Comparison of ENCODE assay signal across 9 mouse cellular contexts in the genomic region with DNA sequence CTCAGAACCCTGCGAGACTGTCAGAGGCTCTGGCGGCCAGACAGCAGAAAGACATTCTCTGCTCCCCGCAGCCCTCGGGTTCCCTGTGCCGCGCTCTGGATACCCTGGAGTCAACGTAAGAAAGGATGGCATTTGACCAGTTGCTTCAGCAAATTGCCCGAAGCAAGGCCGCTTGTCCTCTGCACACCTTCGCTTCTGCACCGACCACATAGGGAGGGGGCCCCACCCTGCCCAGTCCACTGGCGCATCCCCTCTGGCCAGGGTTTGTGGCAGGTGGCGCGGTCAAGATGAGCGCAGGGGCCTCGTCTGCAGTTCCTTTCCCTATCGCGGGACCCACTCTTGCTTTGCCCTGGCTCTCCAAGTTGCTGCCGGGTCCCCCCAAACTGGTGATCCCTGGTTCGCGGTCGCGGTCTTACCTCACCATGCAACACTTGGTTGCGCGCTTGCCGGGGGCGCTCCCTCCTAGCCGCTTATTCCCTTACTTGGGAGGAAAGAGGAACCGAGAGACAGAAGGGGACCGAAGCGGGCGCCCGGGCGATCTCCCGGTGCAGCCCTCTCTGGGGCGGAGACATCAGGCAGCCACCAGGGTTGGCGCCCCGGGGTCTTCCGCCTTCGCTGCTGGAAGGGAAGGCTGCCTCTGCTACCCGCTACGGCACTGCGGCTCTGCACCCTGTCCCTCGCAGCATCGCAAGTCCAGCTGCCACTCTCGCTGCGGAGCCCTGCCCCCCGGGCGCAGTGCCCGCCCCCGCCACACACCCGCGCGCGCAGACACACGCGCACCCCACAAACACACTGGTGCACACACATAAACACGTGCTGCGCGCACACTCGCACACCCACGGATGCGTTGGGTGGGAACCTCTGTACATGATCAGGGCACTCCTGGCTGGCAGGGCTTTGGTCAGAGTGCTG. TPM values are rescaled to one million over a fixed set of nuclear protein-coding genes. Genes with fewer than 3 reads are reported as not detected.
A peak's percentile ranks its signal among the peaks of the same experiment; 100 is the strongest.
DNase-seq lines count a peak whose midpoint lies in the region; ATAC-seq and TF ChIP-seq lines count a peak whose summit lies in the region.
"Had no signal": no experiment of that assay in that cellular context is flagged by ENCODE, and none has a peak within 500 bp of the region (broad histone marks: within the 10 kb centered on the region; RNA-seq: fewer than 3 reads in every experiment).

A gene (minus strand): TSS at position 689 of the 912 bp plus-strand sequence.

- DNase-seq in B cell, adult 2 months, result peak; percentile 78 to 79
- DNase-seq in brain, embryonic 18.5 days (ENCODE audit: low read depth, low spot score), result peak; percentile 14
- DNase-seq in heart, postnatal 14 days, result peak; percentile 31 to 40
- DNase-seq in layer of hippocampus, adult 2 months (ENCODE audit: low spot score in 2 of 2), result peak; percentile 63 to 68
- DNase-seq in neural tube, embryonic 11.5 days (ENCODE audit: low spot score), result peak; percentile 47
- DNase-seq in thymus, adult 2 months, result peak; percentile 77

- no peak within 1 kb of the TSS for H3K27ac ChIP-seq in forebrain, embryonic 13.5 days
- peak within 1 kb of the TSS; percentile 98 for H3K27ac ChIP-seq in layer of hippocampus, adult 2 months
- H3K27ac ChIP-seq in liver, embryonic 16.5 days (ENCODE audit: low read length), result peak within 1 kb of the TSS; percentile 55; the same call in 1 of the 2 replicates
- no peak within 1 kb of the TSS for H3K27ac ChIP-seq in neural tube, embryonic 11.5 days (ENCODE audit: low read depth, low read length)
- H3K27ac ChIP-seq in thymus, adult 2 months (ENCODE audit: control insufficient read depth, insufficient read depth, low read length), result peak within 1 kb of the TSS; percentile 32; the same call in 1 of the 2 replicates

- H3K27me3 ChIP-seq in forebrain, embryonic 13.5 days, result peaks cover 45% of the 10 kb centered on the region
- peaks cover 13% of the 10 kb centered on the region for H3K27me3 ChIP-seq in liver, embryonic 16.5 days (ENCODE audit: control insufficient read depth, insufficient read depth, low read depth, low read length)
- H3K27me3 ChIP-seq in neural tube, embryonic 11.5 days (ENCODE audit: control insufficient read depth, insufficient read depth, low read length), result peaks cover 24% of the 10 kb centered on the region
- H3K27me3 ChIP-seq in thymus, adult 2 months (ENCODE audit: control insufficient read depth, insufficient read depth, low read length), result no peaks in the 10 kb centered on the region
- H3K27me3 ChIP-seq: Patski had no signal

- under 1% methylated on average over 63 of the region's 63 CpGs for WGBS in forebrain, embryonic 13.5 days
- 2% methylated on average over 62 of the region's 63 CpGs for WGBS in liver, embryonic 16.5 days (ENCODE audit: insufficient replicate concordance)
- WGBS in neural tube, embryonic 11.5 days, result 1% methylated on average over 63 of the region's 63 CpGs
- under 1% methylated on average over 63 of the region's 63 CpGs for WGBS in thymus, adult 2 months

- TF ChIP-seq POLR2A in thymus, adult 2 months (IDR thresholded peaks at IDR 0.05; ENCODE audit: control insufficient read depth, extremely low read depth, insufficient read depth, low read length, poor library complexity), result peak; percentile 58; the same call in 1 of the 2 replicates

- 0 out of 2 replicates have a peak, but pooled peaks have one; percentile 18 for TF ChIP-seq CTCF in layer of hippocampus, adult 2 months (conservative IDR thresholded peaks at IDR 0.05)
- 0 out of 2 replicates have a peak, but pooled peaks have one; percentile 14 for TF ChIP-seq CTCF in thymus, adult 2 months (IDR thresholded peaks at IDR 0.05; ENCODE audit: borderline replicate concordance, control insufficient read depth, extremely low read depth, insufficient read depth, low read length, poor library complexity)

- H3K36me3 ChIP-seq in forebrain, embryonic 13.5 days (ENCODE audit: poor library complexity, severe bottlenecking), result no peaks in the 10 kb centered on the region
- no peaks in the 10 kb centered on the region for H3K36me3 ChIP-seq in liver, embryonic 16.5 days (ENCODE audit: control insufficient read depth, insufficient read depth)
- H3K36me3 ChIP-seq in neural tube, embryonic 11.5 days (ENCODE audit: control insufficient read depth, insufficient read depth, low read length), result no peaks in the 10 kb centered on the region
- no peaks in the 10 kb centered on the region for H3K36me3 ChIP-seq in thymus, adult 2 months (ENCODE audit: control insufficient read depth, insufficient read depth, low read length)

- peak within 1 kb of the TSS; percentile 63 for H3K9ac ChIP-seq in forebrain, embryonic 13.5 days
- H3K9ac ChIP-seq in liver, embryonic 16.5 days (ENCODE audit: low read depth, low read length), result peak within 1 kb of the TSS; percentile 16; the same call in 1 of the 2 replicates
- H3K9ac ChIP-seq in neural tube, embryonic 11.5 days (ENCODE audit: low read length), result peak within 1 kb of the TSS; percentile 23; the same call in 1 of the 2 replicates

- peak within 1 kb of the TSS; percentile 88 for H3K4me2 ChIP-seq in forebrain, embryonic 13.5 days
- peak within 1 kb of the TSS; percentile 49 for H3K4me2 ChIP-seq in liver, embryonic 16.5 days (ENCODE audit: low read depth, low read length)
- peak within 1 kb of the TSS; percentile 75 for H3K4me2 ChIP-seq in neural tube, embryonic 11.5 days (ENCODE audit: low read depth)

- intact Hi-C loops in heart, postnatal 14 days (cut with DNase I), result no loop called here

- peak within 1 kb of the TSS; percentile 48 for H3K4me3 ChIP-seq in forebrain, embryonic 13.5 days
- H3K4me3 ChIP-seq in layer of hippocampus, adult 2 months, result peak within 1 kb of the TSS; percentile 87
- H3K4me3 ChIP-seq in liver, embryonic 16.5 days (ENCODE audit: low read depth, low read length), result peak within 1 kb of the TSS; percentile 47
- peak within 1 kb of the TSS; percentile 39 for H3K4me3 ChIP-seq in neural tube, embryonic 11.5 days (ENCODE audit: low read depth, low read length)
- peak within 1 kb of the TSS; percentile 86 for H3K4me3 ChIP-seq in thymus, adult 2 months (ENCODE audit: control insufficient read depth, insufficient read depth, low read length)

- peak; percentile 78 for ATAC-seq in forebrain, embryonic 13.5 days
- ATAC-seq in liver, embryonic 16.5 days (ENCODE audit: low read depth), result peak; percentile 67
- 0 out of 2 replicates have a peak, but pooled peaks have one; percentile 31 for ATAC-seq in neural tube, embryonic 11.5 days (ENCODE audit: insufficient read depth, low FRiP score, low TSS enrichment)
- ATAC-seq: Patski had no signal

- no peaks in the 10 kb centered on the region for H3K9me3 ChIP-seq in forebrain, embryonic 13.5 days (replicated peaks)
- H3K9me3 ChIP-seq in liver, embryonic 16.5 days (replicated peaks; ENCODE audit: control insufficient read depth, low read length), result no peaks in the 10 kb centered on the region
- H3K9me3 ChIP-seq in neural tube, embryonic 11.5 days (ENCODE audit: control insufficient read depth, low read length), result no peaks in the 10 kb centered on the region

- H3K4me1 ChIP-seq in forebrain, embryonic 13.5 days, result peaks cover 16% of the 10 kb centered on the region
- no peaks in the 10 kb centered on the region for H3K4me1 ChIP-seq in liver, embryonic 16.5 days (ENCODE audit: control insufficient read depth, low read depth, low read length)
- H3K4me1 ChIP-seq in neural tube, embryonic 11.5 days (ENCODE audit: control insufficient read depth, insufficient read depth, low read length), result 0 out of 2 replicates have a peak, but pooled peaks cover 8% of the 10 kb centered on the region
- peaks cover 30% of the 10 kb centered on the region for H3K4me1 ChIP-seq in thymus, adult 2 months (replicated peaks; ENCODE audit: control insufficient read depth, insufficient read depth, low read length)

RNA-seq across cellular contexts. Expression of the gene that starts here (rescaled TPM):
- 1.00 and 1.3 TPM in 2 replicates for polyA plus RNA-seq in forebrain, embryonic 13.5 days (2015; fragmentation: Nextera tagmentation; extraction: Ambion mirVana)
- under 1 TPM; 0.57 to 0.83 TPM for total RNA-seq in heart, postnatal 14 days (2021)
- total RNA-seq in layer of hippocampus, adult 2 months (2021), result 100 to 1,000 TPM; 199 to 231 TPM
- polyA plus RNA-seq in liver, embryonic 16.5 days (2015; fragmentation: Nextera tagmentation; extraction: Ambion mirVana), result 0.83 and 1.5 TPM in 2 replicates
- 0.08 and 0.19 TPM in 2 replicates for polyA plus RNA-seq in neural tube, embryonic 11.5 days (2014; fragmentation: Nextera tagmentation; extraction: Ambion mirVana)
- 8.1 and 9.0 TPM in 2 replicates for polyA plus RNA-seq in thymus, adult 2 months (2012; rRNA removed)

Comparison
In these comparisons a context has a peak if more than half of its experiments do, and no peak if none do; other contexts are left out.
1. RNA of the gene that starts here (total RNA-seq): 199 to 231 TPM in layer of hippocampus, adult 2 months; 0.57 to 0.83 TPM in heart, postnatal 14 days; every median in the first group is over 100 times any median in the second.
2. Peak in DNase-seq in heart, postnatal 14 days; RNA of the gene not detected or under 1 TPM.
3. Peak in DNase-seq, ATAC-seq, H3K4me3 ChIP-seq, H3K9ac ChIP-seq and H3K4me2 ChIP-seq in neural tube, embryonic 11.5 days; RNA of the gene not detected or under 1 TPM.
4. DNase-seq: peak in every context shown above with its lines; median percentile 78 in B cell, adult 2 months; 77 in thymus, adult 2 months; 66 in layer of hippocampus, adult 2 months; 47 in neural tube, embryonic 11.5 days; 36 in heart, postnatal 14 days; 14 in brain, embryonic 18.5 days.
5. H3K27ac ChIP-seq: peak in layer of hippocampus, adult 2 months (single experiment), liver, embryonic 16.5 days (single experiment) and thymus, adult 2 months (single experiment); none in forebrain, embryonic 13.5 days (single experiment) and neural tube, embryonic 11.5 days (single experiment).
6. Peak in every context shown above with its lines, with median percentiles within 50 percentile points of each other: ATAC-seq, H3K4me2 ChIP-seq, H3K4me3 ChIP-seq and H3K9ac ChIP-seq.